Mouse (Mus musculus) kidney, adult 8-10 months (tissue): ENCODE results near the gene Carnmt1.
A peak's percentile ranks its signal among the peaks of the same experiment; 100 is the strongest.

Source experiments
- DNase-seq, 2 experiments: peaks; one replicate each; pipeline ENCODE4 v3.0.0; 2022

Carnmt1 gene

GRCm38 (mm10) chr19:18654984-18655383 is 15.6 kb upstream of the Carnmt1 start:
- no peak for DNase-seq

DNA sequence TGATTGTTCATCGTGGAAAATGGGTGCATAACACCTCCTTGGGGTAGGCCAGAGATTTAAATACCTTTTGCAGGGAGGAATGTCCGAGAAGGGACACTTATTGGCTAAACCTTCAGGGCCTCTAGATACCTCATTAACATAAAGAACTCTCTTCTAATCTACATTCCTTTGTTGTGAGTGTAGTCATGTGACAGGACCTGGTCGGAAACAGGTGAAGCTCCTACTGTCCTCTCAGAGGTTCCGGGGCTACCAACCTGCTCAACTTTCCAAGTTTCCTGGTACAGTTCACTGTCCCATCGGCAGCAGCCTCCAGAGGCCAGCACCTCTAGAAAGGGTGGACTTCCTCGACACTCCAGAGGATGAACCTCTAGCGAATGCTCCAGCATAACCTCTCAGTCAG is 14.6 kb upstream of the Carnmt1 start:
- DNase-seq, result no peak

DNA sequence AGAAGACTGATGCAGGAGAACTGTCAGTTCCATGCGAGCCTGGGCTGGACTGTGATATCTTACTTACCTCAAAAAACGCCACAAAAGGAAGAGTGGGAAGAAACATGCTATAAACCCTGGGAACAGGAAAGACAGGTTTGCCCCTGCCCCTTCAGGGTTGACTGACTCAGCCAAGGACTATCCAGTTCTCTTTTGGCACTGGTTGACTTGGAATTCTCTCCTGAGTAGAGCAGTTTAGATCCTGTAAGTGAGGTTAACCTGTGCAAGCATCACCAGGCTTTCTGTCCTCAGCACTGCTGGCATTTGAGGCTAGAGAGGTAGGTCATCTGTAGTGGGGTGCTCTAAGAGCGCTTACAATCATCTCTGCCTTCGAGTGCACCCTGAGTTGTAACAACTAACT is 12.1 kb upstream of the Carnmt1 start:
- DNase-seq, result peak in 1 of 2 experiments; percentile 15

- DNase-seq, result no peak
Observed at GRCm38 (mm10) chr19:18659349-18659748, 11.2 kb upstream of the Carnmt1 start.

DNA sequence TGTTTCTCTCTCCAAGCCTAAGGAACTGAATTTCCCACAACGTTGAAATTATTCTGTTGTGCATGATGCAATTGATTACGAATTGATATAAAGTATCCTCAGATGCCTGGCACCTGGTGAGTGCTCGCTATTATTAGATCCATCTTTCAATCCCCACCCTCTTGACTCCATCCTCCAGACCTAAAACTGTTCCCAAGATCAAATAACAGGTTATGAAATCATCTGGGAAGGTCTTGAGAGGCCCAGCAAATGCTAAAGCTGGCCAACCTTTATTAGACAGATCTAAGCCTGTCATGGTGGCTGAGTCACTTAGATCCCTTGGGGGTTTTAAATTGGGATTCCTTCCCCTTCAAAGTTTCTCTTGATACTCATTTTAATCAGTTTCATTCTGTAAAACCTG is 10.1 kb upstream of the Carnmt1 start:
- no peak for DNase-seq

- DNase-seq, result no peak
Observed at GRCm38 (mm10) chr19:18661683-18662082, 8.9 kb upstream of the Carnmt1 start.

DNA sequence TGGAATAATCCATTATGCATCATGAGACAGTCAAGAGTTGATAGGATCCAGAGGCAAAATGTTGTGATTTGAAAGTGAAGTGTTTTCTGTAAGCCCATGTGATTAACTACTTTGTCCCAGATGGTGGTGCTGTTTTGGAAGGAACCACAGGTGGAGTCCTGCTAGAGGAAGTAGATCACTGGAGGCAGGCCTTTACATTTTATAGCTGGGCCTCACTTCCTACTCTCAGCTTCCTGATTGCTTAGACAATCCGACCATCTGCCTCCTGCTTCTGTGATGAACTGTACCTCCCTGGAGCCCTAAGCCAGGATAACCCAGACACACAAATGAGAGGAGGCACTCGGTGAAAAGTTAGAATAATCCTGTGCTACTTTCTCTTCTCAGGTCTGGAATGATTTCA is 6.7 kb upstream of the Carnmt1 start:
- no peak for DNase-seq

DNA sequence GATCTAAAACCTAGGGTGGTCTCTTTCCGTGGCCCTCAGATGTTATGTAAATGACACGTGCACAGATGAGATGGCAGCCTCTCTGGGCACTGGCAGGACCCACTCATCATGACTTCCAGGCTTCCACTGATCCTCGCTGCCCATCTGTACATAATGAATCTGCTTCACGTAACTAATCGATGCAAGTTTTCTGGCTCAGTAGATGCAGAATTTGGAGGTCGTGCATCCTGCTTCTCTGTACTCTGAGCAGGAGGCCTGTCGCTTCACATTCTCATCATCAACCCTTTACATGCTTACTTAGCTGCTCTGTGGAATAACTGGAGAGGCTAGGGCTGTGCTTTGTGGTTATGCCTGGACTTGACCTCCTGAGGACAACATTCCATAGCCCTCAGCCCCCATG is 3.6 kb upstream of the Carnmt1 start:
- no peak for DNase-seq

GRCm38 (mm10) chr19:18669551-18669950 is 1.0 kb upstream of the Carnmt1 start:
- DNase-seq, result peak in 1 of 2 experiments; percentile 2

GRCm38 (mm10) chr19:18671056-18671741 is 635 bp downstream of the Carnmt1 start:
- DNase-seq, result peak; percentile 32

DNA sequence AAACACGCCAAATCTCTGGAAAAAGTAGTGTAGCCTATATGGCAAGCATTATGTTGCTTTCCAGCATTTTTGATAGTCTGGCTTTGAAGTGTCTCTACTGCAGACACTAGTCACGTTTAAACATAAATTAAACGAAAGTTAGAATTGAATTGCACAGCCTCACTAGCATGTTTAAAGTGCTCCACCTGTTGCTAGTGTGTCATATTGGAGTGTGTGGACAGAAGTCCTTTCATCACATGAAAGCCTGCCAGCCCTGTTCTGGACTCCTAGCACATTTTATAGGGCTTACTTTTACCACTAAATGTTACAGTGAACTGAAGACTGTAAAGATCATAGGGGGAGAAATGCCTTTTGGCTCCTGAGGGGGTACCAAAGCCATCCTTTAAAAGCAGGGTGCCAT is 1.9 kb downstream of the Carnmt1 start:
- DNase-seq, result no peak

DNA sequence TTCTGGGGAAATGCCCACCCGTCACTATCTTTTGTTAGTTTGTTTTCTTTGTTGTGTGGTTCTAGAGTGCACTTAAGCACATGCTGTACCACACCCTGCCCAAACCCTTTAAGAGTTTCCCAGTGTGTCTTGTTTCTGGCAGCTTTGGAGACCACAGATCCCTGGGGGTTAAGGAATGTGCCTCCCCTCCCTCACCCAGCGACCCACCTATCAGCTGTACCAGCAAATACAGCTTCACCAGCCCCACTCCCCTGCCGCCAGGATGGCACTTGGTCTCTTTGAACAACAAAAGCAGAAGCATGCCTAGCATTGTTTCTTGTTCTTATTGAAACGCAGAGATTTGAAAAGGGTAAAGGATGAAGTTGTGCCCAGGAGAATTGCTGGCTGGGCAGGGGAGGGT is 2.6 kb downstream of the Carnmt1 start:
- DNase-seq, result no peak

DNA sequence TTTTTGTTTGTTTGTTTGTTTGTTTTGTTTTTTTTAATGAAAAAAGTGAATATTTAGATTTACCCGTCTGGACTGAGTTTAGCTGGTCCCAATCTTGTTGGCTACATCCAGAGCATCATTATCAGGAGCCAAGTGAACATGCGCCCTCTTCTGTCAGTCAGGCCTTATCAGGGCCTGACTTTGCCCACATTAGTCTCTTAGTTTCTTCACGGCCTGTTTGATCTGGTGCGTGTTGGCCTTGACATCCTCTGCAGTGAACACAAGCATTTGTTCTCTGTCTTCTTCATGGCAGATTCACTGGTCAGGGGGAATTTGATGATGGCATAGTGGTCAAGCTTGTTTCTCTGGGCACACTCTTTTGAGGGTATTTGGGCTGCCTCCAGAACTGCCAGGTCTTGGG is 11.6 kb downstream of the Carnmt1 start:
- no peak for DNase-seq

DNA sequence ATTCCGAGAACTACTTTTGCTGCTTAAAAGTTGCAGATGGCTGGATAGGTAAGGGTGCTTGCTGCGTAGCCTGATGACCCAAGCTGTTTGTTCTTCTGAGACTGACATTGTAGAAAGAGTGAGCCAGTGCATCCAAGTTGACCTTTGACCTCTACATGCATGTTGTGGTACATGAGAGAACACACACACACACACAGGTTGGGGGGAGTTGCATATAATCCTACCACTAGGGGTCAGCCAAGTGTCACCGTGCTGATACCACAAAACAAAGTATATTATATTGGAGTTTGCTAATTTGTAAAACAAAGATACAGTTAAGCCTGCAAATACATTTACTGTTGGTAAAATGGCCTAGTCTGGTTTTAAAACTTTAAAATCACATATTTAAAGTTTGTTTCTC is 17.0 kb downstream of the Carnmt1 start:
- DNase-seq, result peak; percentile 9 to 38

DNA sequence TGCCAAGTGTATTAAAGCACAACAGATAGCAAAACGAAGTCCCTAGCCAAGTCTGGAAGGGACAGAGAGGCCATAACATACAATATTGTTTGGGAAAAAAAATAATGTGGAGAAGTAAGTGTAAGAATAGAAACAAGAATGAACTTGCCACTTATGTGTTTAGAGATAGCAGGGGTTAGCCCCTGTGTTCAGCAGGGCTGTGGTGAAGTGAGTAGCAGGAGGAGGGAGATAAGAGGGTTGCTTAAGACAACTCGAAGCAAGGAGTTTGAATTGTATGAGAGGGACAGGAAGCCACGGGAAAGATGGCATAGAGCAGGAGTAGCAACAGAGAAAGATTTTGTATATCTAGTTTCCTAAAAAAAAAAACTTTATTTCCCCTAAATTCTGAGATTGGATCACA is 21.6 kb downstream of the Carnmt1 start:
- no peak for DNase-seq

GRCm38 (mm10) chr19:18692768-18693167 is 22.2 kb downstream of the Carnmt1 start:
- no peak for DNase-seq

- DNase-seq, result no peak
Observed at GRCm38 (mm10) chr19:18695116-18695515, 24.6 kb downstream of the Carnmt1 start.

DNA sequence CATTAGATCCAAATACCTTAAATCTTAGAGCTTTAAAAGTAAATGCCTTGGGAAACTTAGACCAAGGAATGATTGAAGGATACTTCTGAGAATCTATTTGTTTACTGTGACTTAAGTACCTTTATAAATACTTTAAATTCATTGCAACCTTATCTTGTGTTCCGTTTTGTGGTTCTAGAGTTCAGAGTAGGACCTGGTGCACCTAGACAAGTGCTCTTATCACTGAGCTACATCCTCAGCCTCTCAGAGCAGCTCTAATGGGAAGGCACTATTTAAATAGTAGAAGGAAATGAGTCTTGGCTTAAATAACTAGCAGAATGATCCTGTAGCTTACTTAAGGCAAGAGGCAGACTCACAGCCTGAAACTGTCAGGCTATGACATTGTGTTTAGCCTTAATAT is 25.0 kb downstream of the Carnmt1 start:
- no peak for DNase-seq

DNA sequence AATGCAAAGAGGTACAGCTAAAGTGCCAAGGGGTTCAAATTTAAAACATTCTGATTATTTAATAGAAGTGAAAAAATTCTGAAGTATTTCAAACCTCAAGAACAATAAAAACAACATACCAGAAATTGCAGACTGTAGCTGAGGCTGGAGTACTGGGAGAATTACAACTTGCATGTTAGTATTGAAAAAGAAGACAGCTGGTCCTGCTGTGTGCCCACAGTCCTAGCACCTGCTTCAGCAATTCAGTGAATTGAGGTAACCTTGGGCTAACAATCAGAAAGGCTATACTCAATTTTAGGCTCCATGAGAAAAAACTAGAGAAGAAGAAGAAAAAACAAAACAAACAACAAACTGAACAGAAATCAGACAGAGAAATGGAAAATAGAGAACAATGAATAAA is 37.5 kb downstream of the Carnmt1 start:
- no peak for DNase-seq

DNA sequence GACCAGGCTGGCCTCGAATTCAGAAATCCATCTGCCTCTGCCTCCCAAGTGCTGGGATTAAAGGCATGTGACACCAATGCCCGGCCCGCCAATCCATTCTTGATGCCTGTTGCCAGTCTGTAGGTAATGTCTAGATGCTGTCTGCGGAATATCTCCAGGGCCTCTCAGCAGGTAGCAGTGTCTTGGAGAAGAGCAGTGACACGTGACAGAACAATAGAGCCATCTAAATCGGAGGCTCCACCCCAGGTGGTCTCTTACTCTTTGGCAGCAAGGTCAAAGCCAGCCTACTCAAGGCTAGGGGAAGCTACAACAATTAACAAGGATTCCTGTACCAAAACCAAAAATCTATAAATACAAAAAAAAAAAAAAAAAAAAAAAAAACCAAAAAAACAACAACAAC is 40.3 kb downstream of the Carnmt1 start:
- no peak for DNase-seq

GRCm38 (mm10) chr19:18711589-18711988 is 41.0 kb downstream of the Carnmt1 start:
- DNase-seq, result no peak

- DNase-seq, result no peak
Observed at GRCm38 (mm10) chr19:18712153-18712865, 41.7 kb downstream of the Carnmt1 start.

GRCm38 (mm10) chr19:18712866-18713300 is 42.3 kb downstream of the Carnmt1 start, which contains the start of gene D030056L22Rik:
Gene D030056L22Rik, plus strand, starts transcription at chr19:18713193.
- DNase-seq, result peak; percentile 97 to 99

DNA sequence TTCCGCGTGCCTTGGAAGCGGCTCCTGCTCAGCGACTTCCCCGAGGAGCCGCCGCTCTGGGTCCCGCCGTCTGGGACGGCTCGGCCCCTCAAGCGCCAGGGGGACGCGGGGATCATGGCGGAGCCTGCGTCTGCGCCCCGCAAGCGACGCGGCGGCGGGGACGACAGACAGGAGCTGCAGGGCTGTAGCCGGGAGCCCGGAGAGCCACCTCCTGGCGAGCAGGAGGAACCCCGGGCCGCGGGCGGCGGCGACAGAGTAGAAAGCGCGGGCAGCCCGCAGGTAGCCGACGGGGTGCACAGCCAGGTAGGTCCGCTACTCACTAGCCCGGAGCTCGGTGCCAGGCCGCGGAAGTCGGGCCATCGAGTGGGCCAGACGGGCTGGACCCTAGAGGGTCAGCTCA is 42.8 kb downstream of the Carnmt1 start:
- DNase-seq, result peak; percentile 45 to 46

DNA sequence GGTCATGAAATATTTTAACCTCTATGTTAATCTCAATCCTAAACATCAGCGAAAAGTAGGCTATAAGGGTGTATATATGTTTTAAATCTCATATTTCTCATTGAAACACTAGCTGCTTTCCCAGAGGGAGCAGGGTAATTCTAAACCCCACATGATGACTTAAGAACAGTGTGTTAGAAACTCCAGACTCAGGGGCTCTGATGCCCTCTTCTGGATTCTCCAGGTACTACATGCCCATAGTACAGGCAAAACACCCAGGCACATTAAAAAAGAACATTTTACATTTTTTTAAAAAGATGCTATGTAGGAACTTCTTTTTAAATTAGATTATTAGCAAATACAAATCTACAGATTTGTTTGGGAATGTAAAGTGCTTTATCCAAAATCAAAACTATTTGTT is 45.8 kb downstream of the Carnmt1 start:
- peak; percentile 59 to 79 for DNase-seq
